Mouse (Mus musculus): Measurements from ENCODE around the gene Klhl30. TPM values are rescaled to one million over a fixed set of nuclear protein-coding genes. Genes with fewer than 3 reads are reported as not detected.

Klhl30 gene
- total and polyA plus RNA-seq, 3 experiments, result 1.0 to 3.1 (median 2.1) TPM

Other genes with a start within 250 kb of the Klhl30 start
- not detected for gene Rbm44, start 205.9 kb upstream of the Klhl30 start, total RNA-seq (2021)
- not detected in 2 replicates for gene Rbm44, start 205.9 kb upstream of the Klhl30 start, polyA plus RNA-seq (2012; rRNA removed)
- gene Ramp1, start 171.2 kb upstream of the Klhl30 start, total RNA-seq (2021), result 10 to 100 TPM in 1 of 2 experiments, 1 to 10 TPM in 1; 8.0 to 10.7 TPM
- gene Ramp1, start 171.2 kb upstream of the Klhl30 start, polyA plus RNA-seq (2012; rRNA removed), result 19.9 and 26.5 TPM in 2 replicates
- 100 to 1,000 TPM in 1 of 2 experiments, 10 to 100 TPM in 1; 64.8 to 109 TPM for gene Ube2f, start 100.7 kb upstream of the Klhl30 start, total RNA-seq (2021)
- 11.7 and 13.9 TPM in 2 replicates for gene Ube2f, start 100.7 kb upstream of the Klhl30 start, polyA plus RNA-seq (2012; rRNA removed)
- 10 to 100 TPM; 22.9 to 28.4 TPM for gene Scly, start 52.7 kb upstream of the Klhl30 start, total RNA-seq (2021)
- 15.1 and 20.7 TPM in 2 replicates for gene Scly, start 52.7 kb upstream of the Klhl30 start, polyA plus RNA-seq (2012; rRNA removed)
- under 1 TPM in 1 of 2 experiments, not detected in 1; 0.12 TPM for gene Espnl, start 28.9 kb upstream of the Klhl30 start, total RNA-seq (2021)
- 0.04 and 0.10 TPM in 2 replicates for gene Espnl, start 28.9 kb upstream of the Klhl30 start, polyA plus RNA-seq (2012; rRNA removed)
- 10 to 100 TPM in 1 of 2 experiments, 1 to 10 TPM in 1; 3.7 to 16.4 TPM for gene Erfe, start 15.4 kb downstream of the Klhl30 start, total RNA-seq (2021)
- gene Erfe, start 15.4 kb downstream of the Klhl30 start, polyA plus RNA-seq (2012; rRNA removed), result 1.5 and 2.4 TPM in 2 replicates
- gene Ilkap, start 47.8 kb downstream of the Klhl30 start, total RNA-seq (2021), result 10 to 100 TPM; 88.8 to 94.7 TPM
- 121 and 122 TPM in 2 replicates for gene Ilkap, start 47.8 kb downstream of the Klhl30 start, polyA plus RNA-seq (2012; rRNA removed)
- gene Hes6, start 63.0 kb downstream of the Klhl30 start, total RNA-seq (2021), result 100 to 1,000 TPM; 190 to 273 TPM
- 252 and 309 TPM in 2 replicates for gene Hes6, start 63.0 kb downstream of the Klhl30 start, polyA plus RNA-seq (2012; rRNA removed)
- gene Per2, start 108.3 kb downstream of the Klhl30 start, total RNA-seq (2021), result 10 to 100 TPM; 22.2 to 68.7 TPM
- gene Per2, start 108.3 kb downstream of the Klhl30 start, polyA plus RNA-seq (2012; rRNA removed), result 24.7 and 40.0 TPM in 2 replicates
- gene Traf3ip1, start 143.6 kb downstream of the Klhl30 start, total RNA-seq (2021), result 10 to 100 TPM; 10.1 to 11.8 TPM
- gene Traf3ip1, start 143.6 kb downstream of the Klhl30 start, polyA plus RNA-seq (2012; rRNA removed), result 6.2 and 6.8 TPM in 2 replicates
- gene Asb1, start 189.5 kb downstream of the Klhl30 start, total RNA-seq (2021), result 10 to 100 TPM; 17.8 to 22.0 TPM
- 4.2 and 6.6 TPM in 2 replicates for gene Asb1, start 189.5 kb downstream of the Klhl30 start, polyA plus RNA-seq (2012; rRNA removed)

Data from adrenal gland, adult 2 months (tissue).